Mouse (Mus musculus) NIH3T3 (cell line): ENCODE measurements around the gene Gprin1.
A peak's percentile ranks its signal among the peaks of the same experiment; 100 is the strongest.

Source experiments
- DNase-seq: peaks from one replicate; pipeline ENCODE4 v3.0.0-alpha.2; 2012; ENCODE audit warnings: low read depth

Gene Gprin1

DNA sequence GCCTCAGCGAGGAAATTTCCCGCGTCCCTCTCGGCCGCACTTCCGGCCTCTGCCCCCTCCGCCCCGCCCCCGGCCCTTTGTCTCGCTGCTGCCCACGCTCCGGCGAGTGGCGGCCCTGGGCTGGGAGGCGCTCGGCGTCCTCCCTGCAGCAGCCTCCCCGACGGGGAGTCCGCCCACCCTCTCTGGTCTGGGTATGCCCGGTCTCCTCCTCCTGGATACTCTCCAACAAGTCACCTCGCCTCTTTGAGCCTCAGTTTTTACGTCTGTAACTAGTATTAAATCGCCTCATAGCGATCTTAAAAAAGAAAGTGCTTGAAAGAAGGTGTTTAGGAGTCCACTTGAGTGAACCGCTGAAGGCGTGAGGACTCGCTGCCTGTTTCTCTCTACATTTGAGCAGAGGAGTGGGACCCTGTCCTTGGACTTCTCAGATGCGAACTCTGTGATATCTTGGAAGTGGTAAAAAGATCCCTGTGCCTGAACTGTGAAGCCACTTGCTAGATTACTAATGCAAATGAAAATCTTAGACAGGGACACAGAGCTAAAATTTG, at the start of gene Gprin1:
Gprin1 (minus strand) TSS at position 11 of the 548 bp plus-strand sequence.
- DNase-seq: no peak

DNA sequence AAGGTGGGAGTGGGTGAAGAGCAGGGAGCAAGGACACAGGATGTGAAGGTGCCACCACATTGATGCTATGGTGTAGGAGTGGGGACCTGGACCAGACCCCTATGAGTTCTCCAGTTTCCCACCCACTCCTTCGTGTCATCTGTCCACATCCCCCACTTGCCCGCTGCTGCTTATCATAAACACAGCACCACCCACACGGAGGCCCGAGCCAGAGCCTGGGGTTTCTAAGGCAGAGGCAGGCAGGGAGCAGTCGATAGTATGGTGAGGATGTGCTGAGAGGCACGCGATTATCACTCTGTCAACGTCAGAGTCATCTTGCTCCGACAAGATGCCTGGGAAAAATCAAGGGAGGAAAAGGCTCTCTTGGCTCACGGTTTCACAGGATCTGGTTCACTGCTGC, 49.1 kb upstream of the Gprin1 start:
- no peak for DNase-seq

DNA sequence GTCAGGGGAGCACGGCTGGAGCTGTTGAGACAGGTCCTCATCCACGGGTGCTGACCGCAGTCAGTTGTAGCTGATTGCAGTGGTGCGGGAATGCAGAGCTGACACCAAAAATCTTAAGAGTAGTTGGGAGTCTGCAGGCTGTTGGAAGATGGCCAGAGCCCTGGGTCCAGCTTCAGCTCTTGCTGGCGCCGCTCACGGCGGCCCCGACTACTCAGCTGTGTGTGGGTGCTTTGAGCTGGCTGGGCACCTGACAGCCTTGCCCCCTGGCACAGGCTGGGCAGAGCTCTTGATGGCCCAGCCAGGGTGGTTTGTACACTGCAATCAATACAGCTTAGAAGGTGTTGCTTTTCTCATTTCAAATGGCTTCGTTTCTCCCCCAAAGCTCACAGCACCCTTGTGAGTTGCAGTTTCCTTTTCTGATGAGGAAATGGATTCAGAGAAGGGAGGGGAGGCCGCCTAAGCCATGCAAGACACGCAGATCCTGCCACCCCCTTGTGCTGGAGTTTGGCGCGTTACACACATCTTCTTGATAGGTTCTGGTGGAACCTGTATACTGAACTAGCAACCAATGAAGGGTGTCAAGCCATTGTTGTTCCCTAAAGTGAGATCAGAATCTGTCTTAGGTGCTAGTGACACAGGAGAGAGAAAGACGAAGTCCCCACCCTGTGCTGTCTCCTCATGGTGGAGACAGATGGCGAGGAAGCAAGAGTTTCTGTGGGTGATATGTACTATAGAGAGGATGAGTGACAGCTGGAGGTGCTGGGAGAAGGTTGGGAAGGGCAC, 48.4 kb upstream of the Gprin1 start:
- no peak for DNase-seq

GRCm38 (mm10) chr13:54797356-54797755, 47.7 kb upstream of the Gprin1 start:
- DNase-seq: peak; percentile 67

- DNase-seq: peak; percentile 64
These were observed 45.2 kb upstream of the Gprin1 start for GRCm38 (mm10) chr13:54794843-54795242.

- DNase-seq: no peak
These were observed 44.4 kb upstream of the Gprin1 start for GRCm38 (mm10) chr13:54794002-54794577.

DNA sequence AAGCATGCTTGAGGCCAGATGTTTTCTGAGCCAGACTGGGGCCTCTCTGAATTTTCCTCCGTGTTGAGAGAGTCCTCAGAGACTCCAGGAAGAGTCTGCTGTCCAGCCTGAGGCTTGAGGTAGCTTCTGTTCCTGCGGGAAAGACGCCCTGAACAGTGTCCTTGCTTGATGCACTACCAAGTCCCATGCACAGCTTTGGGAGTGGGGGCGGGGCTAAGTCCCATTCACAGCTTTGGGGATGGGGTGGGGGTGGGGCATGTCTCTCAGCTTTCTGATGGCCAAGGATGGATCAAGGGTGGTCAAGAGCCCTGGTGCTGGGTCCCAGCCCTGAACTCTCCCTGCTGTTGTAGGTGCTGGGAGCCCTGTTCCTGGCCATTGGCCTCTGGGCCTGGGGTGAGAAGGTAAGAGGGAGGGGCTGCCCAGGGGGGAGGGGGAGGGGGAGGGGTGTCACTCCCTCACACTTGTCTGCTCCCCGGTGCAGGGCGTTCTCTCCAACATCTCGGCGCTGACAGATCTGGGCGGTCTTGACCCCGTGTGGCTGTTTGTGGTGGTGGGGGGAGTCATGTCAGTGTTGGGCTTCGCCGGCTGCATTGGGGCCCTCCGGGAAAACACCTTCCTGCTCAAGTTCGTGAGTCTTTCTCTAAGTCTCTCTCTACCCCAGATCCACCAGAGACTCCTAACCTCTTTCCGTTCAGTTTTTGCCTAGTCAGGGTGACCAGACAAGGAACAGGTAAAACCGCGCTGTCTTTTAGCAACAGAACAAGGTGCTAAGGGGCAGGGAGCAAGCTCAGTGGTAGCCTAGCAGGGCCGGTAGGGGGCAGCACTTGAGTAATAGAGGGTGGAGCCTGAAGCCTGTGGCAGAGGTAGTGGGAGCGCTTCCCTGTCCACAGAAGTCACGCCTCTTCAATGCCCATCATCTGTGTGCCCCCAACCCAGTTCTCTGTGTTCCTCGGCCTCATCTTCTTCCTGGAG, 42.9 kb upstream of the Gprin1 start:
- no peak for DNase-seq

DNA sequence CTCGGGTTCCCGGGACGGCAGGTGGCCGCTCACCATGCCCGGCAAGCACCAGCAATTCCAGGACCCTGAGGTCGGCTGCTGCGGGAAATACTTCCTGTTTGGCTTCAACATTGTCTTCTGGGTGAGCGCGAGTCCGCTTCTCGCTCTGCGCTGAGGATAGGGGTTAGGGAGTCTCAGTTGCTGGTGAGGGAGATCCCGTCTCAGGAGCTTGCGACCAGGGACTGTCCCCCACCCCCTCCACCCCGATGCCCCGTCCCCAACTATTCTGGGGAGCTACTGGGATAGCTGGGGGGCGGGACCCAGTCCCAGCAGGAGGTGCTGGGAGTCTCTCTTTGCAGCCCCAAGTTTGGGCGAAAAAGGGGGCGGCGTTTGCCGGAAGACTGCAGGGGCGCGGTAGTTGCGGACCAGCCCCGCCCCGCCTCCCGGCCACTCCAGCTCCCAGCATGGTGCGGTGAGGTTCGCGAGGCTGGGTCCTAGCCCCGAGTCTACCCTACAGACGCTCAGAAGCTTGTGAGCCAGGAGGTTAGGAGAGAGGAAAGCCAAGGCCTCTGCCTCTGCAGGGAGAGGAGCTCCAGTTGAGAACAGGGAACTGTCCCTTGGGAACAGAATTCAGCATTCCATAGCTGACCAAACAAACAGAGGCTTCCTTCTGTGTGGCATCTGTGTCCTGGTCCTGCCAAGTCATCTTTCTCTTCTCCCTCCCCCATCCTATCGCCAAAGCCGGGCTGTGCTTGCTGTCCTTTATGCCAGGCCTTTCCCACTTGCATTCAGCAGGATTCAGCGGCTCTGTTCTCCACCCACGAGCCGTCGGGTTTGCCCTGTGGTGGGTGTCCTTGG, 40.1 kb upstream of the Gprin1 start:
- peak; percentile 83 for DNase-seq

GRCm38 (mm10) chr13:54788740-54789560, 39.3 kb upstream of the Gprin1 start, which contains the start of gene Tspan17:
Tspan17 (plus strand) TSS chr13:54789377.
- DNase-seq: peak; percentile 99

GRCm38 (mm10) chr13:54787591-54787990, 37.9 kb upstream of the Gprin1 start:
- DNase-seq: peak; percentile 44

DNA sequence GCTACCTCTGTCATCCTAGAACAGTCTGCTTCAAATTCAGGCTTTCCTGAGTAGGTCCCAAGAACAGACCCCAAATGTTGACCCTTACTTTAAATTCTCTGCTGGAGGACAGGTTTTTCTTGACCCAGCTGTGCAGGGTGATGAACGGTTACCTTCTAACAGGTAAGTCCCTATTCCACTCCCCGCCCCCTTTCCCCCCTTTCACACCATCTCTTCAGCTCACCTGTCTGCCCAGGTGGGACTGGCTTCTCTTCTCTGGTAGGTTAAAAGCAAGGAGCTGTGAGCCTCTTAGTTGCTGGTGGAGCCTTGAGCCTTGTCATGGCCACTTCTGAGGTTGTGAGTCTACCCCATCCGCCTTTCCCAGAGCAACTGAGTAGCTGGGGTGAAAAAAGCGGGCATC, 34.0 kb upstream of the Gprin1 start, which contains the start of gene Eif4e1b:
Eif4e1b (plus strand) TSS at position 301 of the 400 bp plus-strand sequence.
- no peak for DNase-seq

DNA sequence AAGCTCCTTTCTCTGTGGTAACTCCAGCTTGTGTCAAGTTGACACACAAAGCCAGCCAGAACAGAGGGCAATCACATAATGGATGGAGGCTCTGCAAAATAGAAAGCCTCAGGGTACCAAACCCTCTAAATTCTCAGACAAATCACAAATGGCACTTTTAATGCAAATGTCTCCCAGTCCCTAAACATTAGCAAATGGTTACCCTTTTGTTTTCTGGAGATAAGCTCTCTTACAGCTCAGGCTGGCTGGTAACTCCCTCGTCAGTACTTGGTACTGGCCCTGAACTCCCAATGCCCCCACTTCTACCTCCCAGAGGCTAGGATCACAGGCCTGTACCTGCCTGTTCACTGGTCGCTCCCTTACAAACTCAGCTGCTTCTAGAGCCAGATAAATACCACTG, 33.6 kb upstream of the Gprin1 start:
- DNase-seq: no peak

DNA sequence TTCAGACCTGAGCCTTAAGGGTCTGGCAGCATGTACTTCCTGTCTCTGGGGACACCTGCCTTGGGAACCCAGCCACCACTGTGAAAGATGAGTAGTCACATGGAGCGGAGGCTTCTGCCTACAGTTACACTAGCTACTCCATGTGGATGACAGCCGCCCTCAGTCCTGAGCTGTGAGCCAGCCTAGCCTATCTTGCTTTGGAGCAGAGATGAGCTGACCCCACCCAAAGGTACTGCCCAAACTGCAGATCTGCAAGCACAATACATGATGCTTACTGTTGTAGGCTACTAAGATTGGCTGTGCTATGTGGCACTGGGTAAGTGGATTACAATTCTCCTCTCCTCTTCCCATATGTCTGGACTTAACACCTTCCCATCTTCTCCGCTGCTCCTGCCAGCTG, 31.4 kb upstream of the Gprin1 start:
- no peak for DNase-seq

DNA sequence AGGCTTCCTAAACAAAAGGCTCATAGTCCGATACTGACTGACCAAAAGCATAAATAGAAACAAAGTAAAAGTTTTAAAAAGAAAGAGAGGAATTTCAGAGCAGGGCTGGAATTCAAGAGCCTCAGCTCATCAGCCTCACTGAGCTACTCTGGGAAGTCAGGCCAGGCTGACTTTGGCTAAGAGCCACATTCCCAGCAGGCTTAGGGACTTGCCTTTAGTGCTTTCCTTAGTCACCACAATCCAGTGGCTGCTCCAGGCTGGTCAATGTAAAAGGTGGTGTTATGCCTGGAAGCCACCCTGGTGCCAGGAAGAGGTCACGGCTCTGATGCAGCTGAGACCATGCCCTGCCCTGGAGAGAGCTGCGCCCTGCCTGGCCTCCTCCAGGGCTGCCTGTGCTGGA, 30.9 kb upstream of the Gprin1 start:
- DNase-seq: peak; percentile 88

- no peak for DNase-seq
These were observed 17.3 kb upstream of the Gprin1 start for GRCm38 (mm10) chr13:54767012-54767411.

DNA sequence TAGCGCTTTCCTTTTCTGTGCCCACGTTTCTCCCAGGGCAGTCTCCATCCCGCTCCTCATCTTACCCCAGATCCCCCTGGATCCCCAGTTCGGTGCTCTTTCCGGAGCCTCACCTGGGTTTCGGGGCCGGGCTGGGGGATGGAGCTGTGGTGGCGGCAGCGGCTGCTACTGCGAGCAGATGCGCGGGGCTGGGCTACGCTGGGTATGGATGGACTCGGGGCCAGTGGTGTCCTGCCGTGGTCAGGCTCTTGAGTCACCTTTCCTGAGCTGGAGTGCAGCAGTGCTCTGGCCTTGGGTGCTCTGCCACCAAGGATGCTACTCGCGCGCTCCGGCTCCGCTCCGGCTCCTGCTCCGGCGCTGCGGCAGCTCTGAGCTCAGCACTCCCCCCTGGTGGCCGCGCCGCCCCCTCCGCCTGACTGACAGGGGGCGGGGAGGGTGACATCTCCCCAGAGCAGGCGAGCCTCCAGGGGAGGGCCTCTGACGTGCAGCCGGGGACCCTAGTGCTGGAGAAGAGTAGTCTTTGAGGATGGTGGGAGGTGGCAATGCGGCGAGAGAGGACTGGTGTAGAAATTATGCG, 16.6 kb upstream of the Gprin1 start, which contains the start of gene Sncb:
Sncb (minus strand) TSS at position 404 of the 577 bp plus-strand sequence.
- DNase-seq: peak; percentile 30

- no peak for DNase-seq
These were observed 15.9 kb upstream of the Gprin1 start for GRCm38 (mm10) chr13:54765281-54766191.

DNA sequence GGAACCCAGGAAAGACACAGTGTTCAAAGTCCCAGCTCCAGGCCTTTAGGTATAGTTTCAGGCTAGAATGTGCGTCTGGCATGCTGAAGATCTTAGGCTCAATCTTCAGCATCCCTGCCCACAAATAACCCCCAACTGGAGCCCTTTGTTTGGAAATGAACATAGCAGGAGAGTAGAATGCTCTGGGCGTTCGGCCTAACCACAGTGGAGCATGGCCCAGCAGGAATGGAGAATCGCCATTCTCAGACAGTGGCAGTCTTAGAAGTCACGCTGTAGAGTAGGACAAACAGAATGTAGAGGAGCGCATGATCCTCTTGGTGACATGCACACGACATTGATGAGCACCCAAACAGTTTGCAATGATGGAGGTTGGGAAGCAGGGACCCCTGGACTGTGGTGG, 11.2 kb upstream of the Gprin1 start:
- peak; percentile 78 for DNase-seq
